Mouse (Mus musculus) stomach, postnatal 0 days (tissue): ENCODE measurements around the gene Nme9.

Source experiments
- CTCF ChIP-seq: IDR thresholded peaks from 2 replicates; pipeline ENCODE4 v1.5.1; 2016; ENCODE audit warnings: antibody characterized with exemption, low read depth, mild to moderate bottlenecking, moderate library complexity
- EP300 ChIP-seq: optimal IDR thresholded peaks from 2 replicates; pipeline ENCODE3; 2016; ENCODE audit warnings: antibody characterized with exemption

- TF ChIP-seq CTCF (no peak), EP300 (no peak)
These were observed 54.6 kb downstream of the Nme9 start for GRCm38 (mm10) chr9:99505875-99506274.
